Mouse (Mus musculus) embryonic facial prominence, embryonic 11.5 days (tissue): ENCODE results near the gene Fnip1. TPM values are rescaled to one million over a fixed set of nuclear protein-coding genes. Genes with fewer than 3 reads are reported as not detected.
"Not testable (repeated sequence)": the region's sequence is repeated elsewhere in the genome, so short reads cannot be mapped to it uniquely, and the experiment has no call there.

Experiments
- ATAC-seq: fragments of 200-750 bp; cut with Nextera tagmentation; replicated peaks from 2 replicates; pipeline ENCODE4 v1.8.0; 2017; ENCODE audit warnings: low read depth; ENCODE audit not compliant: insufficient number of reproducible peaks, low FRiP score, low TSS enrichment
- DNase-seq: peaks from one replicate; pipeline ENCODE4 v3.0.0-alpha.2; 2015; ENCODE audit warnings: low spot score
- H3K27ac ChIP-seq: fragments of 300-500 bp; sonication (generic); replicated peaks from 2 replicates; pipeline ENCODE4 v1.5.1; 2014; ENCODE audit warnings: mild to moderate bottlenecking, low read depth, low read length, control low read depth
- H3K27me3 ChIP-seq: fragments of 300-500 bp; sonication (generic); 2 replicates; pipeline ENCODE4 v1.6.1; 2014; ENCODE audit warnings: mild to moderate bottlenecking, low read length, moderate library complexity, mixed read lengths; ENCODE audit not compliant: control insufficient read depth, insufficient read depth
- H3K36me3 ChIP-seq: fragments of 300-500 bp; sonication (generic); replicated peaks from 2 replicates; pipeline ENCODE4 v1.6.1; 2014; ENCODE audit warnings: low read depth, mild to moderate bottlenecking, low read length, moderate library complexity, mixed read lengths; ENCODE audit not compliant: control insufficient read depth, insufficient read depth
- H3K4me1 ChIP-seq: fragments of 300-500 bp; sonication (generic); 2 replicates; pipeline ENCODE4 v1.6.1; 2014; ENCODE audit warnings: low read length, mixed read lengths; ENCODE audit not compliant: control insufficient read depth, insufficient read depth
- H3K4me2 ChIP-seq: fragments of 300-500 bp; sonication (generic); 2 replicates; pipeline ENCODE4 v1.6.1; 2014; ENCODE audit warnings: low read depth, mild to moderate bottlenecking, control low read depth, low read length, moderate library complexity
- H3K4me3 ChIP-seq: fragments of 300-500 bp; sonication (generic); 2 replicates; pipeline ENCODE4 v1.5.1; 2014; ENCODE audit warnings: low read depth, low read length, control low read depth
- H3K9ac ChIP-seq: fragments of 300-500 bp; sonication (generic); replicated peaks from 2 replicates; pipeline ENCODE4 v1.6.1; 2014; ENCODE audit warnings: mild to moderate bottlenecking, control low read depth, low read length
- H3K9me3 ChIP-seq: fragments of 300-500 bp; sonication (generic); replicated peaks from 2 replicates; pipeline ENCODE4 v1.6.1; 2016; ENCODE audit warnings: mild to moderate bottlenecking, low read length, inconsistent platforms, mixed read lengths; ENCODE audit not compliant: control insufficient read depth
- WGBS: fragments of 180-500 bp; shearing (Covaris S2); extraction: QIAGEN DNeasy Blood & Tissue Kit; methylation state at CpG from one replicate; pipeline ENCODE4 v1.1.7; 2014; 5-methylcytosine and 5-hydroxymethylcytosine counted together
- polyA plus RNA-seq: library from polyadenylated mRNA; unstranded; fragments of >200 nt; fragmentation: Nextera tagmentation; extraction: Ambion mirVana; gene quantifications from 2 replicates; pipeline ENCODE4 v1.2.1, GENCODE M21; 2014

The Fnip1 gene
- polyA plus RNA-seq, 1 experiment from 2014 or later, result 14.1 TPM

DNA sequence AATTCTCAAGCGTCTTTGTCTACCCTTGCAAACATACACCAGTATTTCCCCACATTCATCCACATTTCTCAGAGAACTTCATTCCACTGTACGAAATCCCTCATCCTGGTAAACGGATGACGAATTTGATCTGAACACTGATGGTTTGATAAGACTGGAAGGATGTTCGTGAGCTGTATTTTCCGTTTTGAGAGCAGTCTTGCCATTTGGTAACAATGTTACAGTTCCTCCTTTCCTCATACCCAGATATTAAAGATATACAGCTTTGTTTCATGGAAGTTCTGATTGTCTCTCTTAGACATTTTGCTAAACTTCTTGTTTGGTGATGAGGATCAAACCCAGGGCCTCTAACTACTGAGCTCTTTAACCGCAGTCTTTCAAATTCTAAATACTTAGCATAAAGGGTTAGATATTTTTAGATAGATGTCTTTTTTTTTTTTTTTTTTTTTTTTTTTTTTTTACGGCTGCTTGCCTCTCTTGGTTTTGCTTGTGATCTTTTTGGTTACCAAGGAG is 633 bp upstream of the Fnip1 start:
- Histone ChIP-seq H3K36me3 (no peaks in the 10 kb centered on the region), H3K27me3 (no peaks in the 10 kb centered on the region), H3K9me3 (no peaks in the 10 kb centered on the region), H3K4me1 (no peaks in the 10 kb centered on the region), H3K4me2 (peak overlapping the region; percentile 22), H3K27ac (no peak overlapping the region), H3K4me3 (peak overlapping the region; percentile 93), H3K9ac (0 out of 2 replicates have a peak overlapping the region, but pooled peaks have one; percentile 33)
- no peak for ATAC-seq
- WGBS, result 59% methylated on average over 8 of the region's 8 CpGs
- DNase-seq, result no peak

- peak overlapping the region; percentile 65 for H3K4me2 ChIP-seq
- no peaks in the 10 kb centered on the region for H3K4me1 ChIP-seq
- no peaks in the 10 kb centered on the region for H3K36me3 ChIP-seq
- H3K9me3 ChIP-seq, result no peaks in the 10 kb centered on the region
- peak; percentile 58 for DNase-seq
- H3K4me3 ChIP-seq, result peak overlapping the region; percentile 93
- WGBS, result under 1% methylated on average over 43 of the region's 47 CpGs
- H3K27me3 ChIP-seq, result no peaks in the 10 kb centered on the region
- peak overlapping the region; percentile 41; the same call in 1 of the 2 replicates for H3K27ac ChIP-seq
- peak; percentile 79 for ATAC-seq
- peak overlapping the region; percentile 89 for H3K9ac ChIP-seq
These were observed 375 bp downstream of the Fnip1 start for GRCm38 (mm10) chr11:54438366-54438781.

- no peak for DNase-seq
- Histone ChIP-seq H3K4me3 (peak overlapping the region; percentile 93), H3K36me3 (no peaks in the 10 kb centered on the region), H3K4me2 (peak overlapping the region; percentile 65), H3K4me1 (no peaks in the 10 kb centered on the region), H3K27ac (no peak overlapping the region), H3K9ac (peak overlapping the region; percentile 89; the same call in 1 of the 2 replicates), H3K9me3 (no peaks in the 10 kb centered on the region), H3K27me3 (no peaks in the 10 kb centered on the region)
- no peak for ATAC-seq
- WGBS, result 47% methylated on average over 11 of the region's 11 CpGs
These were observed 1.1 kb downstream of the Fnip1 start for GRCm38 (mm10) chr11:54438991-54439690.

DNA sequence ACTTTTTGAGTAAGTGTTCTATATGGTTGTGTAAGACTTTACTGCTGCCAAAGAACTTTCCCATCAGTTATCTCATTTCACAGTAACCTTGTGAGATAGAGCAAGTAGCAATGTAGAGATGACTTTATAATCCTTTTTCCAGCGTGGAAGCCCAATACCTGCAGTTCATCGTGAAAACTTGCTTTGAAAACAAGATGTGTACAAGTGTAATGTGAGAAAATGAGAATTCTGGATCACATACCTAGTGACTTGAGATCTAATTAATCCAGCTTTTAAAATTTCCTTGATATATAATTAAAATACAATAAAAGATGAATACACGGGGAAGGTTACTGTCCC is 1.7 kb downstream of the Fnip1 start:
- no peaks in the 10 kb centered on the region for H3K4me1 ChIP-seq
- ATAC-seq, result no peak
- no peak overlapping the region for H3K4me2 ChIP-seq
- H3K27me3 ChIP-seq, result no peaks in the 10 kb centered on the region
- H3K4me3 ChIP-seq, result no peak overlapping the region
- no peak overlapping the region for H3K9ac ChIP-seq
- WGBS, result 66% methylated on average over 3 of the region's 3 CpGs
- H3K27ac ChIP-seq, result no peak overlapping the region
- H3K9me3 ChIP-seq, result no peaks in the 10 kb centered on the region
- no peaks in the 10 kb centered on the region for H3K36me3 ChIP-seq
- DNase-seq, result no peak

DNA sequence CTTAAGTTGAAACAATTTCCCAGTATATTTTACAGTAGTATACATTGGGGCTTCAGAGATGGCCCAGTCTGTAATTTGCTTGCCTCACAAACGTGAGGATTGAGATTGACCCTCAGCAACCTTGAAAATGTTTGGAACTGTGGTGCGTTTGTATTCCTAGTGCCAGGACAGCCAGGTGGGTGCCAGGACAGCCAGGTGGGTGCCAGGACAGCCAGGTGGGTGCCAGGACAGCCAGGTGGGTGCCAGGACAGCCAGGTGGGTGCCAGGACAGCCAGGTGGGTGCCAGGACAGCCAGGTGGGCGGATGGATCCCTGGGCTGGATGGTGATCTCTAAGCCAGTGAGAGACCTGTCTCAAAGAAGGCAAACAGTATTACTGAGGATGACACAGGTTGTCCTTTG is 12.8 kb downstream of the Fnip1 start:
- 89% methylated on average over 3 of the region's 3 CpGs for WGBS
- ATAC-seq, H3K9ac ChIP-seq, H3K27me3 ChIP-seq, DNase-seq, H3K9me3 ChIP-seq, H3K36me3 ChIP-seq, H3K27ac ChIP-seq, H3K4me1 ChIP-seq, H3K4me3 ChIP-seq, H3K4me2 ChIP-seq: not testable (repeated sequence)

- DNase-seq, result no peak
- H3K4me1 ChIP-seq, result no peaks in the 10 kb centered on the region
- no peak overlapping the region for H3K27ac ChIP-seq
- no peaks in the 10 kb centered on the region for H3K36me3 ChIP-seq
- no peak for ATAC-seq
- H3K9me3 ChIP-seq, result no peaks in the 10 kb centered on the region
- no peaks in the 10 kb centered on the region for H3K27me3 ChIP-seq
- no peak overlapping the region for H3K9ac ChIP-seq
- WGBS, result 91% methylated on average over 1 of the region's 1 CpGs
- H3K4me3 ChIP-seq, result no peak overlapping the region
- no peak overlapping the region for H3K4me2 ChIP-seq
These were observed 16.5 kb downstream of the Fnip1 start for GRCm38 (mm10) chr11:54454516-54454915.

DNA sequence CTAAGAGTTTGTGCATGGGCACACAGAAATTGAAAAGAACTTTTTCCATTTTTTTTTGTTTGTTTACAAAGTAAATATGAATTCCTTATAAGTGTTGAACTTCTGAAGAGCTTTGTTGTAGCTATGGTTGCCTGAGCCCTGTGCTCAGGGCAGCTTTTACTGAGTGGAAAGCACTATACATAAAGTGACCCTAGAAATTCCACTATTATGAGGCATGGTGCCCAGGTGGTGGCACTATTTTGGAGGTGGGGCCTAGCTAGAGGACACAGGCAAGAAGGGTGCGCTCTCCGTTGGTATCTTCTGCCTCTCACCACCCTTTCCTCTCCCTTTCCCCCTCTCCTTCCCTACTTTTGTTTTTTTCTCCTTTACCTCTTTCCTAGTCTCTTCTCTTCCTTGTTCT is 18.9 kb downstream of the Fnip1 start:
- H3K4me3 ChIP-seq, result no peak overlapping the region
- no peaks in the 10 kb centered on the region for H3K4me1 ChIP-seq
- no peak for DNase-seq
- no peak overlapping the region for H3K9ac ChIP-seq
- H3K4me2 ChIP-seq, result no peak overlapping the region
- H3K36me3 ChIP-seq, result no peaks in the 10 kb centered on the region
- WGBS, result 77% methylated on average over 2 of the region's 2 CpGs
- H3K9me3 ChIP-seq, result no peaks in the 10 kb centered on the region
- H3K27me3 ChIP-seq, result no peaks in the 10 kb centered on the region
- H3K27ac ChIP-seq, result no peak overlapping the region
- no peak for ATAC-seq

DNA sequence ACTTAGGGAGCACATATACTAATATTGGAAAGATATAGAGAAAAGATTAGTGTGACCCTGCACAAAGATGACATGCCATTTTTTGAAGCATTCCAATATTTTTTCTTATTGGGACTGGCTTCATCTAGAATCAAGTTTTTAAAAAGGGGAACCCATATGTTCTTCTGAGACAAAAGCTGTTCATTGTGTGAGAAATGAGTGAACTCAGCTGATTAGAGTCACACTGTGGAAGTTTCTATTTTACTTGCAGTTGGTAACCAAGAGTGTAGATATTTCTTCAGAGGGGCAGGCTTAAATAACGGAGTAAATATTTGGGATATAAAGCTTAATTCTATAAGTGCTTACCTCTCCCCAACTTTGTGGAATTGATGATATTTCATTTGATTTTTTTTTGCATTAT is 20.2 kb downstream of the Fnip1 start:
- no peak overlapping the region for H3K9ac ChIP-seq
- no peaks in the 10 kb centered on the region for H3K4me1 ChIP-seq
- 92% methylated on average over 1 of the region's 1 CpGs for WGBS

More for the DNA sequence above, 20.2 kb downstream of the Fnip1 start:
- Histone ChIP-seq H3K27ac (no peak overlapping the region), H3K9me3 (no peaks in the 10 kb centered on the region), H3K27me3 (no peaks in the 10 kb centered on the region), H3K36me3 (no peaks in the 10 kb centered on the region), H3K4me3 (no peak overlapping the region), H3K4me2 (no peak overlapping the region)
- ATAC-seq (no peak), DNase-seq (no peak)
